Mouse (Mus musculus) embryo, embryonic 11 days (tissue): ENCODE results near the gene Atp8a2.
A peak's percentile ranks its signal among the peaks of the same experiment; 100 is the strongest.

Source experiments
- DNase-seq: peaks from one replicate; pipeline ENCODE4 v3.0.0-alpha.2; 2015

Gene Atp8a2

GRCm38 (mm10) chr14:60148893-60149292 lies 48.1 kb downstream of the Atp8a2 start:
- DNase-seq = no peak

GRCm38 (mm10) chr14:60143234-60143633 lies 53.7 kb downstream of the Atp8a2 start:
- DNase-seq = no peak

GRCm38 (mm10) chr14:60138339-60138738 lies 58.6 kb downstream of the Atp8a2 start:
- no peak for DNase-seq

GRCm38 (mm10) chr14:60137812-60138211 lies 59.2 kb downstream of the Atp8a2 start:
- no peak for DNase-seq

- DNase-seq = no peak
These were observed 61.2 kb downstream of the Atp8a2 start for GRCm38 (mm10) chr14:60135801-60136200.

- no peak for DNase-seq
These were observed 62.3 kb downstream of the Atp8a2 start for GRCm38 (mm10) chr14:60134720-60135119.

- no peak for DNase-seq
These were observed 65.6 kb downstream of the Atp8a2 start for GRCm38 (mm10) chr14:60131196-60131876.

- no peak for DNase-seq
These were observed 67.4 kb downstream of the Atp8a2 start for GRCm38 (mm10) chr14:60129564-60129963.

GRCm38 (mm10) chr14:60125202-60125601 lies 71.8 kb downstream of the Atp8a2 start:
- no peak for DNase-seq

GRCm38 (mm10) chr14:60121572-60121971 lies 75.4 kb downstream of the Atp8a2 start:
- no peak for DNase-seq

GRCm38 (mm10) chr14:60117792-60118585 lies 79.0 kb downstream of the Atp8a2 start:
- no peak for DNase-seq

- peak; percentile 87 for DNase-seq
These were observed 109.9 kb downstream of the Atp8a2 start for GRCm38 (mm10) chr14:60086808-60087725.

GRCm38 (mm10) chr14:60086254-60086807 lies 110.6 kb downstream of the Atp8a2 start:
- no peak for DNase-seq

- DNase-seq = no peak
These were observed 114.2 kb downstream of the Atp8a2 start for GRCm38 (mm10) chr14:60082771-60083170.

GRCm38 (mm10) chr14:60072496-60072895 lies 124.5 kb downstream of the Atp8a2 start:
- DNase-seq = no peak

- DNase-seq = no peak
These were observed 131.8 kb downstream of the Atp8a2 start for GRCm38 (mm10) chr14:60065186-60065585.

GRCm38 (mm10) chr14:60061023-60061422 lies 136.0 kb downstream of the Atp8a2 start:
- no peak for DNase-seq

- DNase-seq = no peak
These were observed 138.1 kb downstream of the Atp8a2 start for GRCm38 (mm10) chr14:60058867-60059266.

GRCm38 (mm10) chr14:60055231-60055630 lies 141.7 kb downstream of the Atp8a2 start:
- no peak for DNase-seq

GRCm38 (mm10) chr14:60030666-60031065 lies 166.3 kb downstream of the Atp8a2 start:
- DNase-seq = no peak

- no peak for DNase-seq
These were observed 169.8 kb downstream of the Atp8a2 start for GRCm38 (mm10) chr14:60027139-60027538.

GRCm38 (mm10) chr14:60026647-60027046 lies 170.3 kb downstream of the Atp8a2 start:
- no peak for DNase-seq

- peak; percentile 85 for DNase-seq
These were observed 181.1 kb downstream of the Atp8a2 start for GRCm38 (mm10) chr14:60015891-60016290.
